Mouse (Mus musculus) stomach, postnatal 0 days (tissue): Measurements from ENCODE around the gene G3bp1. TPM values are rescaled to one million over a fixed set of nuclear protein-coding genes. Genes with fewer than 3 reads are reported as not detected.
A peak's percentile ranks its signal among the peaks of the same experiment; 100 is the strongest.

Experiments
- ATAC-seq: fragments of 200-750 bp; cut with Nextera tagmentation; 2 replicates; pipeline ENCODE4 v1.8.0; 2017; ENCODE audit not compliant: low FRiP score, low TSS enrichment
- DNase-seq: peaks from one replicate; pipeline ENCODE4 v3.0.0-alpha.2; 2016; ENCODE audit warnings: low spot score
- H3K27ac ChIP-seq: fragments of 300-500 bp; sonication (generic); replicated peaks from 2 replicates; pipeline ENCODE4 v1.5.1; 2014; ENCODE audit warnings: mild to moderate bottlenecking, control low read depth
- H3K27me3 ChIP-seq: fragments of 300-500 bp; sonication (generic); 2 replicates; pipeline ENCODE4 v1.6.1; 2014; ENCODE audit warnings: low read length; ENCODE audit not compliant: control insufficient read depth, insufficient read depth
- H3K36me3 ChIP-seq: fragments of 300-500 bp; sonication (generic); 2 replicates; pipeline ENCODE4 v1.6.1; 2014; ENCODE audit warnings: low read length, mixed read lengths; ENCODE audit not compliant: control insufficient read depth, insufficient read depth
- H3K4me1 ChIP-seq: fragments of 300-500 bp; sonication (generic); replicated peaks from 2 replicates; pipeline ENCODE4 v1.6.1; 2014; ENCODE audit warnings: antibody characterized with exemption; ENCODE audit not compliant: control insufficient read depth, insufficient read depth
- H3K4me2 ChIP-seq: fragments of 300-500 bp; sonication (generic); replicated peaks from 2 replicates; pipeline ENCODE4 v1.6.1; 2014; ENCODE audit warnings: low read depth, mild to moderate bottlenecking, control low read depth, moderate library complexity
- H3K4me3 ChIP-seq: fragments of 300-500 bp; sonication (generic); 2 replicates; pipeline ENCODE4 v1.5.1; 2014; ENCODE audit warnings: low read depth, low read length, control low read depth
- H3K9ac ChIP-seq: fragments of 300-500 bp; sonication (generic); 2 replicates; pipeline ENCODE4 v1.6.1; 2014; ENCODE audit warnings: mild to moderate bottlenecking, low read length, control low read depth, mixed read lengths
- H3K9me3 ChIP-seq: fragments of 300-500 bp; sonication (generic); 2 replicates; pipeline ENCODE4 v1.6.1; 2016; ENCODE audit warnings: low read length; ENCODE audit not compliant: control insufficient read depth
- CTCF ChIP-seq: IDR thresholded peaks from 2 replicates; pipeline ENCODE4 v1.5.1; 2016; ENCODE audit warnings: antibody characterized with exemption, low read depth, mild to moderate bottlenecking, moderate library complexity
- EP300 ChIP-seq: optimal IDR thresholded peaks from 2 replicates; pipeline ENCODE3; 2016; ENCODE audit warnings: antibody characterized with exemption
- WGBS: fragments of 180-500 bp; shearing (Covaris S2); extraction: QIAGEN DNeasy Blood & Tissue Kit; methylation state at CpG from one replicate; pipeline ENCODE4 v1.1.7; 2014; 5-methylcytosine and 5-hydroxymethylcytosine counted together
- polyA plus RNA-seq: library from polyadenylated mRNA; unstranded; fragments of >200 nt; fragmentation: Nextera tagmentation; extraction: Ambion mirVana; gene quantifications from 2 replicates; pipeline ENCODE4 v1.2.1, GENCODE M21; 2015

G3bp1 gene
- polyA plus RNA-seq, 1 experiment from 2014 or later: 59.5 TPM

DNA sequence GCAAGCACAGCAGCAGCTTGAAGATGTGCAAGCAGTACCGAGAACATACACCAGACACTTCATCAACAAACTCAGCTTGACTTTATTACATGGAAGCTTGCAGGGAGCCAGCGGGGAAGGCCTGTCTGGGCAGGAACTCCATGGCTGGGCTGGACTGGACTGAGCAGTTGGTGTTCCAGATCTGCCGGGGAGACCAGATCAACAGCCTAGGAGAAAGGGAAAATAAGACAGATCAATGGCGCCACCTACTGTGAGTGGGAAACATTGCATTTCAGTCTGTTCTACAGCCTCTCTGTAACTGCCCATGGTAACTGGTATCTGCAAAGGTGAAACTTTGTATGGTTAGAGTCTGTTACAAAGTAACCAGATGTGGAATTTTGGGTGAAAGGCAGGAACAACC lies 22.9 kb upstream of the G3bp1 start:
- Histone ChIP-seq H3K36me3 (peaks cover 6% of the 10 kb centered on the region), H3K9me3 (no peaks in the 10 kb centered on the region), H3K27ac (peak overlapping the region; percentile 69; the same call in 1 of the 2 replicates), H3K27me3 (no peaks in the 10 kb centered on the region), H3K4me3 (no peak overlapping the region), H3K9ac (no peak overlapping the region; the same call in 1 of the 2 replicates), H3K4me1 (no peaks in the 10 kb centered on the region), H3K4me2 (no peak overlapping the region)
- DNase-seq (peak; percentile 80), ATAC-seq (peak; percentile 86)
- WGBS: 9% methylated on average over 4 of the region's 4 CpGs
- TF ChIP-seq CTCF: peak; percentile 95
- TF ChIP-seq EP300: no peak

DNA sequence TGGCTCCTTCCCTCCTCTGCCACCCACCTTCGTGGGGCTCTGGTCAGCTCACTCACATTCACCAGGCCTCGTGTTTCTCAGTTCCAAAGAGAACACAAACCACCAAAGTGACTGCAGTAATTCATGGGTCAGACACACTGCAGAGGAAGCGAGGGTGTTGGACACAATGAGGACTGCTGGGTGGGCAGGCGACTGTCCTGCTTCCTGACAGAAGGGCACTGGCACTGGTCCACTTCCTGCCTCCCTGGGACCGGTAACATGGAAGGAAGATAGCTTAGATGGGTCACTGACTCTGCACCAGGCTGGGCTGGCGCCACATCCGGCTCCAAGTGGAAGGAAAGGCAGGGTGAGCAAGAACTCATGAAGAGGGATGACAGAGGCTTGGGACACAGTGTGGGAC lies 20.0 kb upstream of the G3bp1 start:
- no peak for TF ChIP-seq EP300
- no peak for TF ChIP-seq CTCF
- no peak overlapping the region for H3K4me2 ChIP-seq
- peaks cover 6% of the 10 kb centered on the region for H3K36me3 ChIP-seq
- DNase-seq: no peak
- ATAC-seq: no peak
- no peak overlapping the region for H3K9ac ChIP-seq
- 73% methylated on average over 7 of the region's 7 CpGs for WGBS
- H3K4me1 ChIP-seq: no peaks in the 10 kb centered on the region
- no peak overlapping the region for H3K4me3 ChIP-seq
- no peaks in the 10 kb centered on the region for H3K27me3 ChIP-seq
- no peaks in the 10 kb centered on the region for H3K9me3 ChIP-seq
- H3K27ac ChIP-seq: no peak overlapping the region

DNA sequence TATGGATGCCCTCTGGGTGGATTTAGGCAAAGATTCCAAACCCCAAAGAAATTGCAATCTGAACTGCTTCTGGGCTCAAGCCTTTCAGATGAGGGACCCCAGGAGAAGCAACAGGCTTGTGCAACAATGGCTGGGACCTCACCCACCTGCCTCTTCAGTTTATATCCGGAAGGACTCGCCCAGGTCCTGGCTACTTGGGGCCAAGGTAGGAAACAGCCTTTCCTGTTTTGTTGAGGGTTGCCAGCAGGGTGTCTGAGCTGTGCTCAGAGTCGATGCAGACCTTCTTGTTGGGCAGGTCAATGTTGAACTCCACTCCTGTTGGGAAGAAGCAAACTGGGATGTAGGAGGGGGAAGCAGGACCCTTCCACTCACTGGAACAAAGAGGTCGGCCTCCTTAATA lies 19.2 kb upstream of the G3bp1 start:
- Histone ChIP-seq H3K4me3 (no peak overlapping the region), H3K9me3 (no peaks in the 10 kb centered on the region), H3K36me3 (peaks cover 6% of the 10 kb centered on the region), H3K4me1 (no peaks in the 10 kb centered on the region), H3K27me3 (no peaks in the 10 kb centered on the region), H3K9ac (no peak overlapping the region), H3K4me2 (no peak overlapping the region), H3K27ac (0 out of 2 replicates have a peak overlapping the region, but pooled peaks have one; percentile 18)
- ATAC-seq (no peak), DNase-seq (no peak)
- 70% methylated on average over 4 of the region's 4 CpGs for WGBS
- no peak for TF ChIP-seq EP300
- no peak for TF ChIP-seq CTCF

DNA sequence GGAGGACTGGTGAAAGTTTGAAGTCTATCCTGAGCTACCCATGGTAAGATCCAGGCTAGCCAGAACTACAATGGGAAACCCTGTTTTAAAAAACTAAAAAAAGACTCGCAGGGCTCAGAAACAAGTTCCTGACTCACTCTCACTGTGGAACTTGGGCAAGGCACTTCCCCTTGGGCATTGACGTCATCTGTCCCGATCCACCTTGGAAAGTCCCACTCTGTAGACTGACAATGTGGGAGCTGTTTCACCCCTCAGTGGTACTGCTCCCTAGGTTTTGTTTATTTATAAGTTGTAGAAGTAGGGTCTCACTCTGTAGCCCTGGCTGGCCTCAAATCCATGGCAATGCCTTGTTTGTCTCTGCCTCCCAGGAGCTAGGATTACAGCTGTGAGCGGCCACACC lies 15.8 kb upstream of the G3bp1 start:
- Histone ChIP-seq H3K4me2 (no peak overlapping the region), H3K4me3 (no peak overlapping the region), H3K9me3 (no peaks in the 10 kb centered on the region), H3K27me3 (no peaks in the 10 kb centered on the region), H3K27ac (no peak overlapping the region), H3K9ac (no peak overlapping the region), H3K36me3 (peaks cover 3% of the 10 kb centered on the region; the same call in 1 of the 2 replicates), H3K4me1 (no peaks in the 10 kb centered on the region)
- TF ChIP-seq EP300 (no peak), CTCF (no peak)
- no peak; the same call in 1 of the 2 replicates for ATAC-seq
- no peak for DNase-seq
- 78% methylated on average over 4 of the region's 4 CpGs for WGBS

- no peaks in the 10 kb centered on the region for H3K9me3 ChIP-seq
- no peak for TF ChIP-seq CTCF
- TF ChIP-seq EP300: no peak
These were observed 14.3 kb upstream of the G3bp1 start for GRCm38 (mm10) chr11:55455166-55455565.

DNA sequence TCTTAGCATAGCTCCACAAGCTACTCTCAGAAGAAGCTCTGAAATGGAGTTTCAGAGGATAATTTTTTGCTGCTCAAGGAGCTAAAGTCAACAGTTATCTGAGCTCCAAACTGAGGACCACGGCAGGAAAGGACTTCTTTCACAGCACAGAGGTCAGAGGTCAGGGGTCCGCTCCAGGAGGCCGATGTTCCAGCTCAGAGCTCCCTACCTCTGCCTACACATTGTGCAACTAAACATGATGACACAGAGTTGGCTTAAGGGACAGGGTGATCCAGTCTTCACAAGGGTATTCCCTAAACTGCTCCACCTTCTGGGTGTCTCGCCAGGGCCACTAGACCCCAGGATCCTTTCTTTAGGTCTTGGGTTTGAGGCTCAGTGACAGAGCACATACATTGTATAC lies 11.0 kb upstream of the G3bp1 start:
- H3K36me3 ChIP-seq: no peaks in the 10 kb centered on the region
- DNase-seq: no peak
- WGBS: 46% methylated on average over 4 of the region's 4 CpGs
- H3K4me3 ChIP-seq: no peak overlapping the region
- H3K27ac ChIP-seq: no peak overlapping the region
- no peak for ATAC-seq
- TF ChIP-seq EP300 (no peak), CTCF (no peak)
- no peak overlapping the region for H3K4me2 ChIP-seq
- no peaks in the 10 kb centered on the region for H3K27me3 ChIP-seq
- no peak overlapping the region for H3K9ac ChIP-seq
- peaks cover 2% of the 10 kb centered on the region; the same call in 1 of the 2 replicates for H3K4me1 ChIP-seq
- H3K9me3 ChIP-seq: no peaks in the 10 kb centered on the region

More at GRCm38 (mm10) chr11:55455166-55455565, 14.3 kb upstream of the G3bp1 start:
- 42% methylated on average over 2 of the region's 2 CpGs for WGBS
- ATAC-seq (peak; percentile 71), DNase-seq (peak; percentile 35)
- peaks cover 1% of the 10 kb centered on the region; the same call in 1 of the 2 replicates for H3K4me1 ChIP-seq
- no peak overlapping the region for H3K9ac ChIP-seq
- H3K4me3 ChIP-seq: no peak overlapping the region
- no peaks in the 10 kb centered on the region for H3K27me3 ChIP-seq
- H3K36me3 ChIP-seq: no peaks in the 10 kb centered on the region
- H3K4me2 ChIP-seq: no peak overlapping the region
- no peak overlapping the region for H3K27ac ChIP-seq
